Mouse (Mus musculus) stomach, postnatal 0 days (tissue): ENCODE results near the gene Stard9. TPM values are rescaled to one million over a fixed set of nuclear protein-coding genes. Genes with fewer than 3 reads are reported as not detected.

Source experiments
- ATAC-seq: fragments of 200-750 bp; cut with Nextera tagmentation; 2 replicates; pipeline ENCODE4 v1.8.0; 2017; ENCODE audit not compliant: low FRiP score, low TSS enrichment
- DNase-seq: peaks from one replicate; pipeline ENCODE4 v3.0.0-alpha.2; 2016; ENCODE audit warnings: low spot score
- H3K27ac ChIP-seq: fragments of 300-500 bp; sonication (generic); replicated peaks from 2 replicates; pipeline ENCODE4 v1.5.1; 2014; ENCODE audit warnings: mild to moderate bottlenecking, control low read depth
- H3K27me3 ChIP-seq: fragments of 300-500 bp; sonication (generic); 2 replicates; pipeline ENCODE4 v1.6.1; 2014; ENCODE audit warnings: low read length; ENCODE audit not compliant: control insufficient read depth, insufficient read depth
- H3K36me3 ChIP-seq: fragments of 300-500 bp; sonication (generic); 2 replicates; pipeline ENCODE4 v1.6.1; 2014; ENCODE audit warnings: low read length, mixed read lengths; ENCODE audit not compliant: control insufficient read depth, insufficient read depth
- H3K4me1 ChIP-seq: fragments of 300-500 bp; sonication (generic); replicated peaks from 2 replicates; pipeline ENCODE4 v1.6.1; 2014; ENCODE audit warnings: antibody characterized with exemption; ENCODE audit not compliant: control insufficient read depth, insufficient read depth
- H3K4me2 ChIP-seq: fragments of 300-500 bp; sonication (generic); replicated peaks from 2 replicates; pipeline ENCODE4 v1.6.1; 2014; ENCODE audit warnings: low read depth, mild to moderate bottlenecking, control low read depth, moderate library complexity
- H3K4me3 ChIP-seq: fragments of 300-500 bp; sonication (generic); 2 replicates; pipeline ENCODE4 v1.5.1; 2014; ENCODE audit warnings: low read depth, low read length, control low read depth
- H3K9ac ChIP-seq: fragments of 300-500 bp; sonication (generic); 2 replicates; pipeline ENCODE4 v1.6.1; 2014; ENCODE audit warnings: mild to moderate bottlenecking, low read length, control low read depth, mixed read lengths
- H3K9me3 ChIP-seq: fragments of 300-500 bp; sonication (generic); 2 replicates; pipeline ENCODE4 v1.6.1; 2016; ENCODE audit warnings: low read length; ENCODE audit not compliant: control insufficient read depth
- CTCF ChIP-seq: IDR thresholded peaks from 2 replicates; pipeline ENCODE4 v1.5.1; 2016; ENCODE audit warnings: antibody characterized with exemption, low read depth, mild to moderate bottlenecking, moderate library complexity
- EP300 ChIP-seq: optimal IDR thresholded peaks from 2 replicates; pipeline ENCODE3; 2016; ENCODE audit warnings: antibody characterized with exemption
- WGBS: fragments of 180-500 bp; shearing (Covaris S2); extraction: QIAGEN DNeasy Blood & Tissue Kit; methylation state at CpG from one replicate; pipeline ENCODE4 v1.1.7; 2014; 5-methylcytosine and 5-hydroxymethylcytosine counted together
- polyA plus RNA-seq: library from polyadenylated mRNA; unstranded; fragments of >200 nt; fragmentation: Nextera tagmentation; extraction: Ambion mirVana; gene quantifications from 2 replicates; pipeline ENCODE4 v1.2.1, GENCODE M21; 2015

Gene Stard9
- polyA plus RNA-seq, 1 experiment from 2014 or later = 2.1 TPM

GRCm38 (mm10) chr2:120723621-120724020 lies 94.7 kb downstream of the Stard9 start:
- Histone ChIP-seq H3K4me3 (no peak overlapping the region), H3K36me3 (peaks cover 44% of the 10 kb centered on the region), H3K27me3 (no peaks in the 10 kb centered on the region), H3K4me1 (no peaks in the 10 kb centered on the region), H3K27ac (no peak overlapping the region), H3K4me2 (no peak overlapping the region), H3K9ac (no peak overlapping the region), H3K9me3 (no peaks in the 10 kb centered on the region)
- TF ChIP-seq CTCF = no peak
- TF ChIP-seq EP300 = no peak
- DNase-seq = no peak
- ATAC-seq = no peak
- 69% methylated on average over 4 of the region's 4 CpGs for WGBS

DNA sequence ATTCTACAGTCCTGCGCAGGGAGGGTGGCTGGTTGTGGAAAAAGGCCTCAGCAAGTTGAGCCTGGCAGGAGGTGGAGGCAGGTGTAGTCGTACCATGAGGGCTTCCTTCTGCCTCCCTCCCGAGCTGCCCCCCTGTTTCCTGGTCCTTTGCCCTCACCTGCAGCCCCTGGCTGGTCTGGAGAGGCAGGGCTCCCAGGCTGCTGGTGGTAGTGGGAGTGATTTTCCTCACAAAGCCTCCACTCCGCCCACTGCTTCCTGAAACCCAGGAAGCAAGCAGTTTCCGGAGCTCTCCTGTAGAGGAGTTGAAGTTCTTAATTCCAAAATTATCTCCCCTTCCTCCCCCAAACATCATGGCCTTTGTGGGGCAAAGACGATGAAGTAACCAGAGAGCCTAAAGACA lies 95.3 kb downstream of the Stard9 start:
- DNase-seq (no peak), ATAC-seq (no peak)
- H3K27ac ChIP-seq = no peak overlapping the region
- no peak overlapping the region for H3K4me3 ChIP-seq
- H3K9me3 ChIP-seq = no peaks in the 10 kb centered on the region
- H3K4me2 ChIP-seq = no peak overlapping the region
- H3K4me1 ChIP-seq = no peaks in the 10 kb centered on the region
- 76% methylated on average over 6 of the region's 6 CpGs for WGBS
- H3K9ac ChIP-seq = no peak overlapping the region
- H3K36me3 ChIP-seq = peaks cover 44% of the 10 kb centered on the region
- no peak for TF ChIP-seq CTCF
- no peak for TF ChIP-seq EP300
- no peaks in the 10 kb centered on the region for H3K27me3 ChIP-seq

GRCm38 (mm10) chr2:120729775-120730585 lies 101.1 kb downstream of the Stard9 start:
- H3K4me3 ChIP-seq = peak overlapping the region; percentile 88

GRCm38 (mm10) chr2:120730639-120731166 lies 101.8 kb downstream of the Stard9 start:
- H3K9ac ChIP-seq = peak overlapping the region; percentile 86
- no peaks in the 10 kb centered on the region for H3K27me3 ChIP-seq
- H3K4me2 ChIP-seq = peak overlapping the region; percentile 99
- H3K9me3 ChIP-seq = no peaks in the 10 kb centered on the region
- H3K36me3 ChIP-seq = peaks cover 10% of the 10 kb centered on the region
- H3K4me3 ChIP-seq = peak overlapping the region; percentile 88
- TF ChIP-seq EP300 (no peak), CTCF (no peak)
- no peak for DNase-seq
- peaks cover 7% of the 10 kb centered on the region; the same call in 1 of the 2 replicates for H3K4me1 ChIP-seq
- peak overlapping the region; percentile 92 for H3K27ac ChIP-seq
- peak; percentile 21 for ATAC-seq
- 0% methylated on average over 30 of the region's 50 CpGs for WGBS

More at GRCm38 (mm10) chr2:120729775-120730585, 101.1 kb downstream of the Stard9 start:
- ATAC-seq = no peak
- Histone ChIP-seq H3K27ac (peak overlapping the region; percentile 92), H3K36me3 (peaks cover 17% of the 10 kb centered on the region), H3K27me3 (no peaks in the 10 kb centered on the region), H3K9ac (peak overlapping the region; percentile 86), H3K9me3 (no peaks in the 10 kb centered on the region), H3K4me2 (peak overlapping the region; percentile 99), H3K4me1 (peaks cover 7% of the 10 kb centered on the region; the same call in 1 of the 2 replicates)
- TF ChIP-seq CTCF (no peak), EP300 (no peak)
- DNase-seq = peak; percentile 12
- 7% methylated on average over 23 of the region's 23 CpGs for WGBS

DNA sequence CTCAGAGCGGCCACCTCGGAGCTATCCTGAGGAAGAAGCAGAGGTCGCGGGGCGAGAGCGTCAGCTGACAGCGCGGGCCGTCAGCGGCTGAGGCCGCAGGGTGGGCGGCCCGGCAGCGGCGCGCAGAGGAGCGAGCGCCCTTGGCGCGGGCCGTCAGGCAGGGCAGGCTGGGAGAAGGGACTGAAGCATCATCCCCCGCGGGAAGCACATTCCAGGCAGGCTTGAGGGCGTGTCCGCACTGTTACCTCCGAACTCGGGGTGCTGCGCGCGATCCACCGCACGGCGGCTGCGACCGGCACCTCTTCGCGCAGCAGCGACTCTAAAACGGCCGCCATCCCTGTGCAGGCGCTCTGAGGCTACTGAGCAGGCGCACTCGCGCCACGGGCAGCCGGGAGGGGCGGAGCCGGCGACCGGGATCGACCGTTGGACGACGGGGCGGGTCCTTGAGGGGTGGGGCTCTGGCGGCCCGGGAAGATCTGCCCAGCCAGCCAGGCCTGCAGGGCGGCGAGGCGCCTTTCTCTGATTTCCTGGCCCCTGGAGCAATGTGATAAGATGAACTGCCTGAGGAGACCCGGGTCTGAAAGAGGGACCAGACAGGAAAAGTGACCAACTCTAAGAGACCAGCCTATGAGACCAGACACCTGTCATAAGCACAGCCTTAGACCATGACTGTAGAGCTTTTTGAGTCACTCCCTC lies 102.4 kb downstream of the Stard9 start:
- Histone ChIP-seq H3K27me3 (no peaks in the 10 kb centered on the region), H3K4me2 (peak overlapping the region; percentile 99), H3K9ac (peak overlapping the region; percentile 86), H3K27ac (peak overlapping the region; percentile 92), H3K9me3 (no peaks in the 10 kb centered on the region), H3K4me1 (peaks cover 7% of the 10 kb centered on the region; the same call in 1 of the 2 replicates), H3K36me3 (peaks cover 7% of the 10 kb centered on the region), H3K4me3 (peak overlapping the region; percentile 88)
- peak; percentile 37 for TF ChIP-seq CTCF
- no peak for TF ChIP-seq EP300
- ATAC-seq (peak; percentile 99), DNase-seq (peak; percentile 97)
- under 1% methylated on average over 61 of the region's 61 CpGs for WGBS
